10 mouse cellular contexts compared by ENCODE assay signal in the genomic region with DNA sequence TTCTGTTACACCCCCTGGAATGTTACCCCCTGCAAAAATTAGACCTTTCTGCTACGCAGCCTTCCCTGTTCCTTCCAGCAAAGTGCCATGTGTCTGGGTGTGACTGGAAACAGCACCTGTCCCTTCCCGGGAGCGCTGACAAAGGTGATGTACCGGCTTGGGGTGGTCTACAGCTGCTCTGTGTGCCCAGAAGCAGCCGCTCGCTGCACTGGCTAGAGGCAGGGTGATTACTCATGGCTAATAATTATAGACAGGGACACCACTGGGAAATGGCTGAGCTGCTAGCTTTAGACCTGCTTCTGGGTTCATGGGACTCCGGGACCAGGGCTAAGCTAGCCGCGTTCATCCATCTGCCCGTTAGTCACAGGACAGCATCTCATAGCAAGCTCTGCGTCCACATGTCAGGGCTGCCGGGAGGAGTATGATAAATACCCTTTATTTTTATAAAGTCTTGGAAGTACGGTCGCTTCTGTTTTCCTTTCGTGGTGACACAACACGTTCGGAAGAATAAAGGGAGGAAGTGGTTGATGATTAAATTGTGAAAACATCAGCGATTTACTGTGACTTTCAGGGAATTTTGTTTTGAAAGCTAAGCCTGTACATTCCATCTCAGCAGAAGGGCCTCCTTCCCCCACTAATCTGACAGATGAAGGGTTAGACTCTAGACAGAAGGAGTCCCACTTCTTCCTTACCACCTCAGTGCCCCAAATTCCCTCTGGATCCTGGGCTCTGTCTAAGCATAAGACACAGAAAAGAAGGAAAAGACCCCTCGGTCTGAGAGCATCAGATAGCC.
DNase-seq lines count a peak whose midpoint lies in the region; ATAC-seq and TF ChIP-seq lines count a peak whose summit lies in the region.
"Had no signal": no experiment of that assay in that cellular context is flagged by ENCODE, and none has a peak within 500 bp of the region (broad histone marks: within the 10 kb centered on the region; RNA-seq: fewer than 3 reads in every experiment).

No protein-coding gene starts in this region.

- ATAC-seq in kidney, embryonic 15.5 days (replicated peaks; ENCODE audit: low FRiP score), result peak; percentile 80

- H3K4me3 ChIP-seq in kidney, embryonic 15.5 days (replicated peaks), result no peak overlapping the region
- H3K4me3 ChIP-seq: stomach, embryonic 15.5 days had no signal

- WGBS in kidney, embryonic 15.5 days, result 31% methylated on average over 19 of the region's 19 CpGs

- no peak for TF ChIP-seq POLR2A in brain, embryonic 14.5 days (IDR thresholded peaks at IDR 0.05; ENCODE audit: borderline replicate concordance, extremely low read depth, insufficient read depth, insufficient read length, poor library complexity, severe bottlenecking)

- H3K27me3 ChIP-seq in kidney, embryonic 15.5 days, result no peaks in the 10 kb centered on the region
- H3K27me3 ChIP-seq: stomach, embryonic 15.5 days had no signal

- peaks cover 23% of the 10 kb centered on the region for H3K4me1 ChIP-seq in kidney, embryonic 15.5 days
- H3K4me1 ChIP-seq: stomach, embryonic 15.5 days had no signal

- H3K9me3 ChIP-seq in kidney, embryonic 15.5 days (replicated peaks), result no peaks in the 10 kb centered on the region
- H3K9me3 ChIP-seq: stomach, embryonic 15.5 days had no signal

- no peak overlapping the region for H3K27ac ChIP-seq in kidney, embryonic 15.5 days
- H3K27ac ChIP-seq: stomach, embryonic 15.5 days had no signal

- H3K4me2 ChIP-seq in kidney, embryonic 15.5 days, result peak overlapping the region; percentile 34
- H3K4me2 ChIP-seq: stomach, embryonic 15.5 days had no signal

- H3K36me3 ChIP-seq in kidney, embryonic 15.5 days, result no peaks in the 10 kb centered on the region
- H3K36me3 ChIP-seq: stomach, embryonic 15.5 days had no signal

- no peak overlapping the region for H3K9ac ChIP-seq in kidney, embryonic 15.5 days
- H3K9ac ChIP-seq: stomach, embryonic 15.5 days had no signal

- no peak for TF ChIP-seq CTCF in brain, embryonic 14.5 days (IDR thresholded peaks at IDR 0.05; ENCODE audit: borderline replicate concordance, extremely low read depth, insufficient read depth, insufficient read length)

- peak; percentile 11 for DNase-seq in adrenal gland, postnatal 14 days
- no peak for DNase-seq in adrenal gland, adult 18-20 months (ENCODE audit: low spot score in 2 of 2)
- no peak for DNase-seq in kidney, adult 8-10 months
- DNase-seq in brain, embryonic 14.5 days (ENCODE audit: low read depth), result peak; percentile 28
- DNase-seq in kidney, postnatal 36 days, result peak; percentile 9 to 14
- no peak for DNase-seq in thymus, adult 18-20 months
- DNase-seq in urinary bladder, postnatal 10 days (ENCODE audit: low spot score), result no peak
- DNase-seq: lung, postnatal 10 days had no signal

Comparison
In these comparisons a context has a peak if more than half of its experiments do, and no peak if none do; other contexts are left out.
1. DNase-seq: peak in adrenal gland, postnatal 14 days (single experiment), brain, embryonic 14.5 days (single experiment) and kidney, postnatal 36 days (2 of 2); none in adrenal gland, adult 18-20 months (0 of 2), kidney, adult 8-10 months (0 of 2), thymus, adult 18-20 months (0 of 2) and urinary bladder, postnatal 10 days (single experiment).